Mouse (Mus musculus) heart, embryonic 11.5 days (tissue): ENCODE data around the gene Tcf7l2. TPM values are rescaled to one million over a fixed set of nuclear protein-coding genes. Genes with fewer than 3 reads are reported as not detected.

Experiments used
- ATAC-seq: fragments of 200-750 bp; cut with Nextera tagmentation; replicated peaks from 2 replicates; pipeline ENCODE4 v1.8.0; 2017; ENCODE audit warnings: moderate library complexity; ENCODE audit not compliant: insufficient number of reproducible peaks, low FRiP score, low TSS enrichment
- H3K27ac ChIP-seq: fragments of 300-500 bp; sonication (generic); 2 replicates; pipeline ENCODE4 v1.5.1; 2014; ENCODE audit warnings: mild to moderate bottlenecking, low read depth, low read length
- H3K27me3 ChIP-seq: fragments of 300-500 bp; sonication (generic); 2 replicates; pipeline ENCODE4 v1.6.1; 2014; ENCODE audit warnings: mild to moderate bottlenecking, low read length, mixed read lengths; ENCODE audit not compliant: control insufficient read depth, insufficient read depth
- H3K36me3 ChIP-seq: fragments of 300-500 bp; sonication (generic); 2 replicates; pipeline ENCODE4 v1.6.1; 2014; ENCODE audit warnings: mild to moderate bottlenecking, low read length, moderate library complexity, mixed read lengths; ENCODE audit not compliant: control insufficient read depth, insufficient read depth
- H3K4me1 ChIP-seq: fragments of 300-500 bp; sonication (generic); 2 replicates; pipeline ENCODE4 v1.6.1; 2014; ENCODE audit warnings: low read length; ENCODE audit not compliant: control insufficient read depth, insufficient read depth
- H3K4me2 ChIP-seq: fragments of 300-500 bp; sonication (generic); 2 replicates; pipeline ENCODE4 v1.6.1; 2014; ENCODE audit warnings: mild to moderate bottlenecking, moderate library complexity
- H3K4me3 ChIP-seq: fragments of 300-500 bp; sonication (generic); 2 replicates; pipeline ENCODE4 v1.5.1; 2014; ENCODE audit warnings: low read depth, low read length
- H3K9ac ChIP-seq: fragments of 300-500 bp; sonication (generic); 2 replicates; pipeline ENCODE4 v1.6.1; 2014; ENCODE audit warnings: mild to moderate bottlenecking, low read depth, low read length, moderate library complexity
- H3K9me3 ChIP-seq: fragments of 300-500 bp; sonication (generic); replicated peaks from 2 replicates; pipeline ENCODE4 v1.6.1; 2016; ENCODE audit warnings: low read length; ENCODE audit not compliant: control insufficient read depth
- WGBS: fragments of 180-500 bp; shearing (Covaris S2); extraction: QIAGEN DNeasy Blood & Tissue Kit; methylation state at CpG from one replicate; pipeline ENCODE4 v1.1.7; 2014; ENCODE audit not compliant: insufficient replicate concordance; 5-methylcytosine and 5-hydroxymethylcytosine counted together
- polyA plus RNA-seq: library from polyadenylated mRNA; unstranded; fragments of >200 nt; fragmentation: Nextera tagmentation; extraction: Ambion mirVana; gene quantifications from 2 replicates; pipeline ENCODE4 v1.2.1, GENCODE M21; 2014

The Tcf7l2 gene
- polyA plus RNA-seq, 1 experiment from 2014 or later, result 82.0 TPM

- Histone ChIP-seq H3K4me3 (no peak overlapping the region), H3K4me2 (no peak overlapping the region), H3K36me3 (no peaks in the 10 kb centered on the region), H3K4me1 (0 out of 2 replicates have a peak, but pooled peaks cover 3% of the 10 kb centered on the region), H3K9ac (no peak overlapping the region), H3K27ac (no peak overlapping the region), H3K9me3 (no peaks in the 10 kb centered on the region), H3K27me3 (no peaks in the 10 kb centered on the region)
- 56% methylated on average over 3 of the region's 3 CpGs for WGBS
- no peak; the same call in 1 of the 2 replicates for ATAC-seq
These were observed 27.0 kb upstream of the Tcf7l2 start for GRCm38 (mm10) chr19:55714665-55715064.

GRCm38 (mm10) chr19:55719083-55719482, 22.5 kb upstream of the Tcf7l2 start:
- Histone ChIP-seq H3K4me3 (no peak overlapping the region), H3K4me2 (no peak overlapping the region), H3K36me3 (no peaks in the 10 kb centered on the region), H3K9me3 (no peaks in the 10 kb centered on the region), H3K27me3 (no peaks in the 10 kb centered on the region), H3K9ac (no peak overlapping the region), H3K4me1 (peaks cover 3% of the 10 kb centered on the region; the same call in 1 of the 2 replicates), H3K27ac (no peak overlapping the region)
- 69% methylated on average over 6 of the region's 6 CpGs for WGBS
- no peak for ATAC-seq

- WGBS, result 76% methylated on average over 20 of the region's 20 CpGs
- no peak overlapping the region for H3K4me2 ChIP-seq
- no peaks in the 10 kb centered on the region for H3K36me3 ChIP-seq
- H3K4me3 ChIP-seq, result no peak overlapping the region
- H3K27ac ChIP-seq, result no peak overlapping the region
- ATAC-seq, result no peak
- H3K9ac ChIP-seq, result no peak overlapping the region
- peaks cover 3% of the 10 kb centered on the region; the same call in 1 of the 2 replicates for H3K4me1 ChIP-seq
- no peaks in the 10 kb centered on the region for H3K9me3 ChIP-seq
- no peaks in the 10 kb centered on the region for H3K27me3 ChIP-seq
These were observed 21.9 kb upstream of the Tcf7l2 start for GRCm38 (mm10) chr19:55719524-55720408.

GRCm38 (mm10) chr19:55720409-55721092, 21.1 kb upstream of the Tcf7l2 start:
- Histone ChIP-seq H3K9me3 (no peaks in the 10 kb centered on the region), H3K27ac (no peak overlapping the region), H3K9ac (no peak overlapping the region), H3K27me3 (no peaks in the 10 kb centered on the region), H3K4me1 (peaks cover 3% of the 10 kb centered on the region; the same call in 1 of the 2 replicates), H3K36me3 (no peaks in the 10 kb centered on the region), H3K4me3 (no peak overlapping the region), H3K4me2 (no peak overlapping the region)
- 74% methylated on average over 16 of the region's 16 CpGs for WGBS
- ATAC-seq, result no peak

GRCm38 (mm10) chr19:55722376-55722775, 19.2 kb upstream of the Tcf7l2 start:
- Histone ChIP-seq H3K27ac (no peak overlapping the region), H3K4me1 (peaks cover 3% of the 10 kb centered on the region; the same call in 1 of the 2 replicates), H3K36me3 (no peaks in the 10 kb centered on the region), H3K9ac (no peak overlapping the region), H3K27me3 (no peaks in the 10 kb centered on the region), H3K4me3 (no peak overlapping the region), H3K4me2 (no peak overlapping the region), H3K9me3 (no peaks in the 10 kb centered on the region)
- WGBS, result 13% methylated on average over 6 of the region's 6 CpGs
- no peak for ATAC-seq

- H3K27ac ChIP-seq, result no peak overlapping the region
- no peaks in the 10 kb centered on the region for H3K36me3 ChIP-seq
- ATAC-seq, result no peak
- no peaks in the 10 kb centered on the region for H3K27me3 ChIP-seq
- H3K4me1 ChIP-seq, result no peaks in the 10 kb centered on the region
- no peak overlapping the region for H3K4me2 ChIP-seq
- no peak overlapping the region for H3K9ac ChIP-seq
- H3K4me3 ChIP-seq, result no peak overlapping the region
- 70% methylated on average over 8 of the region's 8 CpGs for WGBS
- H3K9me3 ChIP-seq, result no peaks in the 10 kb centered on the region
These were observed 12.2 kb upstream of the Tcf7l2 start for GRCm38 (mm10) chr19:55729376-55729775.

- Histone ChIP-seq H3K4me2 (no peak overlapping the region; the same call in 1 of the 2 replicates), H3K36me3 (no peaks in the 10 kb centered on the region), H3K4me1 (no peaks in the 10 kb centered on the region), H3K9me3 (no peaks in the 10 kb centered on the region), H3K27ac (no peak overlapping the region), H3K4me3 (no peak overlapping the region), H3K9ac (no peak overlapping the region), H3K27me3 (no peaks in the 10 kb centered on the region)
- 0 out of 2 replicates have a peak, but pooled peaks have one; percentile 39 for ATAC-seq
- 30% methylated on average over 6 of the region's 6 CpGs for WGBS
These were observed 9.1 kb upstream of the Tcf7l2 start for GRCm38 (mm10) chr19:55732499-55732898.

GRCm38 (mm10) chr19:55732994-55733393, 8.6 kb upstream of the Tcf7l2 start:
- no peak for ATAC-seq
- H3K9ac ChIP-seq, result no peak overlapping the region
- H3K27me3 ChIP-seq, result no peaks in the 10 kb centered on the region
- H3K9me3 ChIP-seq, result no peaks in the 10 kb centered on the region
- no peaks in the 10 kb centered on the region for H3K4me1 ChIP-seq
- no peak overlapping the region for H3K4me2 ChIP-seq
- H3K27ac ChIP-seq, result no peak overlapping the region
- no peak overlapping the region for H3K4me3 ChIP-seq
- 59% methylated on average over 3 of the region's 3 CpGs for WGBS
- H3K36me3 ChIP-seq, result no peaks in the 10 kb centered on the region
